Mouse (Mus musculus): ENCODE data around the gene Mindy3. TPM values are rescaled to one million over a fixed set of nuclear protein-coding genes. Genes with fewer than 3 reads are reported as not detected.

Mindy3 gene
- polyA plus RNA-seq, 1 experiment from 2014 or later, result 43.7 TPM

Other genes starting within 250 kb of the Mindy3 start
- 1.7 and 2.0 TPM in 2 replicates for gene Itga8, start 117.5 kb downstream of the Mindy3 start, polyA plus RNA-seq (2015; fragmentation: Nextera tagmentation; extraction: Ambion mirVana)